Mouse (Mus musculus) hindbrain, postnatal 0 days (tissue): ENCODE results near the gene Rin2. TPM values are rescaled to one million over a fixed set of nuclear protein-coding genes. Genes with fewer than 3 reads are reported as not detected.
A peak's percentile ranks its signal among the peaks of the same experiment; 100 is the strongest.
"Not testable (repeated sequence)": the region's sequence is repeated elsewhere in the genome, so short reads cannot be mapped to it uniquely, and the experiment has no call there.

Experiments
- ATAC-seq: fragments of 200-750 bp; cut with Nextera tagmentation; 2 replicates; pipeline ENCODE4 v1.8.0; 2017; ENCODE audit warnings: mild to moderate bottlenecking, moderate TSS enrichment, moderate library complexity
- DNase-seq: peaks from one replicate; pipeline ENCODE4 v3.0.0-alpha.2; 2015; ENCODE audit warnings: low spot score
- H3K27ac ChIP-seq: fragments of 300-500 bp; sonication (generic); 2 replicates; pipeline ENCODE4 v1.5.1; 2014; ENCODE audit warnings: mild to moderate bottlenecking
- H3K27me3 ChIP-seq: fragments of 300-500 bp; sonication (generic); 2 replicates; pipeline ENCODE4 v1.6.1; 2014; ENCODE audit warnings: low read length, mixed read lengths; ENCODE audit not compliant: insufficient read depth
- H3K36me3 ChIP-seq: fragments of 300-500 bp; sonication (generic); 2 replicates; pipeline ENCODE4 v1.6.1; 2014; ENCODE audit warnings: low read length, mixed read lengths; ENCODE audit not compliant: insufficient read depth
- H3K4me1 ChIP-seq: fragments of 300-500 bp; sonication (generic); 2 replicates; pipeline ENCODE4 v1.6.1; 2014; ENCODE audit warnings: antibody characterized with exemption, low read length, mixed read lengths; ENCODE audit not compliant: insufficient read depth
- H3K4me2 ChIP-seq: fragments of 300-500 bp; sonication (generic); 2 replicates; pipeline ENCODE4 v1.6.1; 2014; ENCODE audit warnings: low read depth, mild to moderate bottlenecking, low read length, moderate library complexity, mixed read lengths
- H3K4me3 ChIP-seq: fragments of 300-500 bp; sonication (generic); 2 replicates; pipeline ENCODE4 v1.5.1; 2014; ENCODE audit warnings: low read length
- H3K9ac ChIP-seq: fragments of 300-500 bp; sonication (generic); replicated peaks from 2 replicates; pipeline ENCODE4 v1.6.1; 2014; ENCODE audit warnings: mild to moderate bottlenecking, low read length, moderate library complexity, mixed read lengths
- H3K9me3 ChIP-seq: fragments of 300-500 bp; sonication (generic); 2 replicates; pipeline ENCODE4 v1.6.1; 2016; ENCODE audit warnings: low read length, mixed read lengths
- CTCF ChIP-seq: IDR thresholded peaks from 2 replicates; pipeline ENCODE4 v1.5.1; 2016; ENCODE audit warnings: antibody characterized with exemption, control low read depth, low read depth
- WGBS: fragments of 180-500 bp; shearing (Covaris S2); extraction: QIAGEN DNeasy Blood & Tissue Kit; methylation state at CpG from one replicate; pipeline ENCODE4 v1.1.7; 2014; 5-methylcytosine and 5-hydroxymethylcytosine counted together
- polyA plus RNA-seq: library from polyadenylated mRNA; unstranded; fragments of >200 nt; fragmentation: Nextera tagmentation; extraction: Ambion mirVana; gene quantifications from 2 replicates; pipeline ENCODE4 v1.2.1, GENCODE M21; 2015
- total RNA-seq: library from RNA; depleted of rRNA; stranded (reverse); fragments of >200 nt; gene quantifications from 2 replicates; pipeline ENCODE4 v1.2.3, GENCODE M21; 2014

Rin2 gene
- total and polyA plus RNA-seq, 2 experiments from 2014 or later = 9.4 to 11.7 TPM

DNA sequence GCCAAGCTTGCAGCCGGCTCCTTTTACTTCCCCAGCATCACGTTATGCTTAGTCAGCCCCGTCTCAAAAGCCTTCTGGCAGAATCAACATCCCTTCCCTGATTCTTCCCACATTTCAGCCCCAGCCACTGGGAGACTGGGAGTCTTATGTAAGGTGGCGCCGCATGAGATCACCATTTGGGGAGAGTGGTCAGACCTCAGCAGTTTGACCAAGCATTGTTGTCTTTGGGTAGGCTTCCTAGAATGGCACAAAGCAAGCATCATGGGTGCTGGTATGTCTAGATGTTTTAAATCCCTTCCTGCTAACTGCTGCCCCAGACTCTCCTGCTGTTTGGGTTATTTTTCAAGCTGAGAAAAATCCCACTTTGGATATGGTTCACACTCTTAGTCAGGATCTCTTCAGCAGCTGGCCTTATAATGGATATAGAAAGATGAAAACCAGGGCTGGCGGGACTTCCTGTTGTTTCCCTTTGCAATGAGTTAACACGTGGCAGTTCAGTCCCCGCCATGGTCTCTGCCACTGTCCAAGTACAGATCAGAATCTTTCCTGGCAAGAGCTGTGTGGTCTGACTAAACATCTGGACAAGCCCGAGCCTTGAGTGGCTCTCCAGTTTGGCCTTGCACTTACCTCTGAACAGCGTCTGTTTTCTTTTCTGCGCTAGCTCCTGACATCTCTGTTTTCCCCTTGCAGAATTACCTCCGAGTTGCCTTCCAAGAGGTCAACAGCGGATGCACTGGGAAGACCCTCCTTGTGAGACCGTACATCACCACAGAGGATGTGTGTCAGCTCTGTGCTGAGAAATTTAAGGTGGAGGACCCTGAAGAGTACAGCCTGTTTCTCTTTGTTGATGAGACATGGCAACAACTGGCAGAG is 210.1 kb downstream of the Rin2 start:
- no peak for ATAC-seq
- peak overlapping the region; percentile 20; the same call in 1 of the 2 replicates for H3K27ac ChIP-seq
- H3K9ac ChIP-seq = no peak overlapping the region

GRCm38 (mm10) chr2:145887937-145888765 is 213.1 kb downstream of the Rin2 start:
- peak overlapping the region; percentile 29; the same call in 1 of the 2 replicates for H3K27ac ChIP-seq
- peak; percentile 47 for DNase-seq
- no peaks in the 10 kb centered on the region for H3K27me3 ChIP-seq
- H3K4me3 ChIP-seq = no peak overlapping the region
- TF ChIP-seq CTCF = peak; percentile 71
- WGBS = 63% methylated on average over 14 of the region's 14 CpGs
- peaks cover 8% of the 10 kb centered on the region; the same call in 1 of the 2 replicates for H3K36me3 ChIP-seq
- ATAC-seq = peak; percentile 55; the same call in 1 of the 2 replicates
- no peak overlapping the region for H3K9ac ChIP-seq
- H3K9me3 ChIP-seq = no peaks in the 10 kb centered on the region
- H3K4me1 ChIP-seq = no peaks in the 10 kb centered on the region
- no peak overlapping the region for H3K4me2 ChIP-seq

More for the DNA sequence above, 210.1 kb downstream of the Rin2 start:
- no peak for DNase-seq
- Histone ChIP-seq H3K4me3 (no peak overlapping the region), H3K4me2 (no peak overlapping the region), H3K27me3 (no peaks in the 10 kb centered on the region), H3K4me1 (no peaks in the 10 kb centered on the region), H3K36me3 (peaks cover 8% of the 10 kb centered on the region; the same call in 1 of the 2 replicates), H3K9me3 (no peaks in the 10 kb centered on the region)
- no peak for TF ChIP-seq CTCF
- 72% methylated on average over 14 of the region's 14 CpGs for WGBS

- Histone ChIP-seq H3K9ac (no peak overlapping the region), H3K9me3 (no peaks in the 10 kb centered on the region), H3K4me1 (no peaks in the 10 kb centered on the region), H3K4me3 (no peak overlapping the region), H3K27me3 (no peaks in the 10 kb centered on the region), H3K4me2 (no peak overlapping the region), H3K27ac (no peak overlapping the region), H3K36me3 (peaks cover 8% of the 10 kb centered on the region; the same call in 1 of the 2 replicates)
- 62% methylated on average over 6 of the region's 6 CpGs for WGBS
- no peak for TF ChIP-seq CTCF
- DNase-seq (no peak), ATAC-seq (no peak)
Measured at GRCm38 (mm10) chr2:145888766-145889480, 213.9 kb downstream of the Rin2 start.

DNA sequence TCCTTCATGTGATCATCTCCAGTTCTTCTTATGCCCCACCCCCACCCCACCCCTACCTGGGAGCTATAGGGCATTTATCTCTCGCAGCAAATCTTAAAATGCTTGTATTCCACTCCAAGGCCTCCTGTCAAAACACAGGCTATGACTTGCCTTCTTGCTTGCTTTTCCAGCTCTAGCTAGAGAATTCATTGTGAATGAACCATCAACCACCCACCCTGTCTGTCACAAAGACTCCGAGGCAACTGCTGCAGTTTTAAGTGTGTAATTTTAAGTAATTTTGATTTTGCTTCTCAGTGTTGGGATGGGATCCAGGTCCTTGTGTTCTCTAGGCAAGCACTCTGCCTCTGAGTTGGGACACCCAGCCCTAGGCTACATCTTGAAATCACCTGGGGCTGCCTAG is 215.6 kb downstream of the Rin2 start:
- ATAC-seq = no peak
- no peak for DNase-seq
- Histone ChIP-seq H3K4me2 (no peak overlapping the region), H3K36me3 (peaks cover 6% of the 10 kb centered on the region; the same call in 1 of the 2 replicates), H3K27ac (no peak overlapping the region), H3K9ac (no peak overlapping the region), H3K9me3 (no peaks in the 10 kb centered on the region), H3K27me3 (no peaks in the 10 kb centered on the region), H3K4me3 (no peak overlapping the region), H3K4me1 (no peaks in the 10 kb centered on the region)
- 87% methylated on average over 2 of the region's 2 CpGs for WGBS
- TF ChIP-seq CTCF = no peak

GRCm38 (mm10) chr2:145893756-145894155 is 218.7 kb downstream of the Rin2 start:
- Histone ChIP-seq H3K4me2 (no peak overlapping the region), H3K4me3 (no peak overlapping the region), H3K9me3 (no peaks in the 10 kb centered on the region), H3K27me3 (no peaks in the 10 kb centered on the region), H3K9ac (no peak overlapping the region), H3K4me1 (no peaks in the 10 kb centered on the region), H3K27ac (no peak overlapping the region), H3K36me3 (no peaks in the 10 kb centered on the region)
- WGBS = 99% methylated on average over 6 of the region's 6 CpGs
- no peak for ATAC-seq
- DNase-seq = no peak
- no peak for TF ChIP-seq CTCF

- WGBS = 72% methylated on average over 9 of the region's 9 CpGs
Measured at GRCm38 (mm10) chr2:145898106-145898505, 223.1 kb downstream of the Rin2 start.

GRCm38 (mm10) chr2:145900318-145900717 is 225.3 kb downstream of the Rin2 start:
- not testable (repeated sequence) for H3K36me3 ChIP-seq, H3K9me3 ChIP-seq, H3K9ac ChIP-seq, DNase-seq, H3K27me3 ChIP-seq, H3K4me2 ChIP-seq, H3K4me3 ChIP-seq, H3K27ac ChIP-seq, H3K4me1 ChIP-seq, ATAC-seq
- whole genome bisulfite sequencing = 76% methylated on average over 7 of the region's 8 CpGs

More at GRCm38 (mm10) chr2:145898106-145898505, 223.1 kb downstream of the Rin2 start:
- Histone ChIP-seq H3K9me3 (no peaks in the 10 kb centered on the region), H3K27ac (no peak overlapping the region), H3K4me3 (no peak overlapping the region), H3K27me3 (no peaks in the 10 kb centered on the region), H3K9ac (no peak overlapping the region), H3K4me1 (no peaks in the 10 kb centered on the region), H3K4me2 (no peak overlapping the region), H3K36me3 (no peaks in the 10 kb centered on the region)
- no peak for TF ChIP-seq CTCF
- no peak for DNase-seq
- no peak for ATAC-seq
